Mouse (Mus musculus): ENCODE measurements around the gene Prkd1.

GRCm38 (mm10) chr12:50606703-50607500 lies 42.0 kb downstream of the Prkd1 start:
- TF ChIP-seq CTCF (IDR thresholded peaks at IDR 0.05; ENCODE audit: low read depth, low read length): no peak
- no peak for TF ChIP-seq GATA1 (IDR thresholded peaks at IDR 0.05; ENCODE audit: borderline replicate concordance, low read length)
- no peak for TF ChIP-seq TAL1 (conservative IDR thresholded peaks at IDR 0.05; ENCODE audit: low read depth, low read length)
- TF ChIP-seq POLR2AphosphoS5 (IDR thresholded peaks at IDR 0.05; ENCODE audit: insufficient replicate concordance, low read depth, low read length): no peak

Data from G1E (cell line).